Mouse (Mus musculus) cortical plate, adult 2 months (tissue): ENCODE data around the gene Cdh4. TPM values are rescaled to one million over a fixed set of nuclear protein-coding genes. Genes with fewer than 3 reads are reported as not detected.

Experiments
- H3K27ac ChIP-seq: fragments of 200-500 bp; 2 replicates; pipeline ENCODE4 v1.5.1; 2012; ENCODE audit warnings: low read length, control low read depth, inconsistent platforms; ENCODE audit not compliant: insufficient read depth
- H3K4me1 ChIP-seq: fragments of 200-500 bp; 2 replicates; pipeline ENCODE4 v1.6.1; 2011; ENCODE audit warnings: low read length; ENCODE audit not compliant: control insufficient read depth, insufficient read depth
- H3K4me3 ChIP-seq: fragments of 200-500 bp; 2 replicates; pipeline ENCODE4 v1.5.1; 2011; ENCODE audit warnings: mild to moderate bottlenecking, low read length, control low read depth; ENCODE audit not compliant: insufficient read depth
- CTCF ChIP-seq: fragments of 200-500 bp; IDR thresholded peaks from 2 replicates; pipeline ENCODE4 v1.5.1; 2011; ENCODE audit warnings: mild to moderate bottlenecking, control low read depth, low read length; ENCODE audit not compliant: insufficient read depth; ENCODE audit errors: extremely low read depth
- POLR2A ChIP-seq: fragments of 200-500 bp; IDR thresholded peaks from 2 replicates; pipeline ENCODE4 v1.6.1; 2011; ENCODE audit warnings: mild to moderate bottlenecking, low read length, control low read depth; ENCODE audit not compliant: insufficient read depth; ENCODE audit errors: extremely low read depth
- polyA plus RNA-seq: library from polyadenylated mRNA; depleted of rRNA; stranded (reverse); fragments of >200 nt; gene quantifications from 2 replicates; pipeline ENCODE4 v1.2.3, GENCODE M21; 2012

The Cdh4 gene
- polyA plus RNA-seq, 1 experiment, result 5.2 TPM

DNA sequence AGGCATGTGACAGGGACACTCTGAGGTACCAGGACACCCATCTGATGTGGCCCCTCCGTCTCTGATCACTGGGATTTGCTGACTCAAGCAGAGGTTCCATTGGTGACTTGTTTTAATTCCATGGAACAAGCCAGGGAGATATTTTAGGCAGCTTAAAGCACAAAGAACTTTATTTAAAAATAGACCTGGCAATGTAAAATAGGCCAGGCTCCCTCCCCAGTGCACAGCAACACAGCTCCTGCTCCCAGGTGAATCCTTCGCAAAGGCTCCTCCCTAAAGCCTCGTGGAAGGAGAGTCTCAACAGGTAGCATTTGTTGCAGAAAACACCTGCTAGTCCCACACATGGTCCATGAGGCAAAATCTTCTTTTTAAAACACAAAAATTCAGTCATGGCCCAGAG is 307.2 kb downstream of the Cdh4 start:
- Histone ChIP-seq H3K27ac (no peak overlapping the region), H3K4me3 (no peak overlapping the region), H3K4me1 (peaks cover 12% of the 10 kb centered on the region)
- TF ChIP-seq CTCF (no peak), POLR2A (no peak)

DNA sequence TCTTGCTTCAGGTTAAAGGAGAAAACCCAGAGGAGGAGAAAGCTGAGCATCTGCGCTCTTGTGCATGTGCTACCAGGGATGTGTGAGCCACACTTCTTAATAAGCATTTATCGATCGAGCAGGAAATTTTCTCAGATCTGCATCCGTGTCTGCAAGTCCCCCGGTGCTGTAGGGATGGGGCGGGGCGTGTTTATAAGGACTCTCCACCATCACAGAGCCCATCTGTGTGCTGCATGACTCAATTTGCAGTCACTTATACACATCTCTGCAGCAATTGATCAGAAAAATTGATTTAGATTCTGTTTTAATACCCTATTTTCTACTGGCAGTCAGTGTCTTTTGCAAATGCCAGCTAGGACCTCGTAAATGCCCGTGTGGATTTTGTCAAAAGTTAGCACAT is 311.6 kb downstream of the Cdh4 start:
- Histone ChIP-seq H3K4me3 (no peak overlapping the region), H3K27ac (no peak overlapping the region), H3K4me1 (peaks cover 14% of the 10 kb centered on the region)
- no peak for TF ChIP-seq CTCF
- TF ChIP-seq POLR2A, result no peak

DNA sequence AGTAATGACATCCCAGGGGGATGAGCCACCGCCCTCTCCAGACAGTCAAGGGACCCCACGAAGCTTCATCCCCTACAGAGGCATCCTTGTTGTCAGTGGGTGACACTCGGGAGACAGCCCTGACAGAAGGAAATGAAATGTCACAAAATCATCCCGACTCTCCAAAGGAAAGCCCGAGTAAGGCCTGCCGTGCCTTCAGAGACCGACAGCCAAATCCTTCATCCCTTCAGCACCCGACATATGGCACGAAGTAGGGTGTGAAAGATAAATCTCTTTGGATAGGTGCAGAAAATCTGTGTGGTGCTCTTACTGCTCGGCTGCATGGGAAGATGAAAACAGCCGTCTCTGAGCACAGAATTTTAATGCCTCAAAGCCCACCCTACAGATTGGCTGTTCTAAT is 312.5 kb downstream of the Cdh4 start:
- TF ChIP-seq CTCF (no peak), POLR2A (no peak)
- Histone ChIP-seq H3K4me3 (no peak overlapping the region), H3K27ac (no peak overlapping the region), H3K4me1 (peaks cover 8% of the 10 kb centered on the region)

DNA sequence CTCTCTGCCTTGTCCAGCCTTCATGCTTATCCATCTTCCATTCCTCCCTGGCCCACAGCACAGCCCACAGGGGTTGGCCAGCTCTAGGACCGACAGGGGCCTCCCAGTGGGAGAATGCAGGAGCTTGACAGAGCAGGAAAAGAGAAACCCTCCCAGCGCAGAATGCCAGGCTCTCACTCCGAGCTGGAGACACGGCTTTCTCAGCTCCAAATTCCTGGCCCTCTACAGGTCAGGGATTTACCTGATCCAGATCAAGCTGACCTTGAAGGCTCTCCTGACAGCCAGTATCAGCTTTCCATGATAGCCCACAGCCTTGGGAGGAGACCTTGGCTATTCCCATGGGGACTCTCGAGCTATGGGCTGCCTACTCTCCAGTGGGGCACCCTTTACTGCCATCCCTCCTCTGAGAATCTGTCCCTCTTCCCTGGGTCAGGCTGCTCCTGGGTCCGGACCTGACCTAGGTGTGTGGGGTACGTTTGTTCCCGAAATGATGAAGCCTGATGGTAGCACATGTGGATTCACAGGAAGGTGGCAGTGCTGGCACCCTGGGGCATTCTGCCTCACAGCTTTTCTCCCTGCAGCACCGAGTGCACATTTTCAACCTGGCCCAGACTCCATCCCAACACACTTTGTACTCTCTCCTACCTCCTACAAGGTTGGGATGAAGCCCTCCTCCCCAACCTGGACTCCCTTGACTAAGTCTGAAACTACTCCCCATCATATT is 319.6 kb downstream of the Cdh4 start:
- TF ChIP-seq CTCF (no peak), POLR2A (no peak)
- H3K4me1 ChIP-seq, result no peaks in the 10 kb centered on the region
- H3K27ac ChIP-seq, result no peak overlapping the region

DNA sequence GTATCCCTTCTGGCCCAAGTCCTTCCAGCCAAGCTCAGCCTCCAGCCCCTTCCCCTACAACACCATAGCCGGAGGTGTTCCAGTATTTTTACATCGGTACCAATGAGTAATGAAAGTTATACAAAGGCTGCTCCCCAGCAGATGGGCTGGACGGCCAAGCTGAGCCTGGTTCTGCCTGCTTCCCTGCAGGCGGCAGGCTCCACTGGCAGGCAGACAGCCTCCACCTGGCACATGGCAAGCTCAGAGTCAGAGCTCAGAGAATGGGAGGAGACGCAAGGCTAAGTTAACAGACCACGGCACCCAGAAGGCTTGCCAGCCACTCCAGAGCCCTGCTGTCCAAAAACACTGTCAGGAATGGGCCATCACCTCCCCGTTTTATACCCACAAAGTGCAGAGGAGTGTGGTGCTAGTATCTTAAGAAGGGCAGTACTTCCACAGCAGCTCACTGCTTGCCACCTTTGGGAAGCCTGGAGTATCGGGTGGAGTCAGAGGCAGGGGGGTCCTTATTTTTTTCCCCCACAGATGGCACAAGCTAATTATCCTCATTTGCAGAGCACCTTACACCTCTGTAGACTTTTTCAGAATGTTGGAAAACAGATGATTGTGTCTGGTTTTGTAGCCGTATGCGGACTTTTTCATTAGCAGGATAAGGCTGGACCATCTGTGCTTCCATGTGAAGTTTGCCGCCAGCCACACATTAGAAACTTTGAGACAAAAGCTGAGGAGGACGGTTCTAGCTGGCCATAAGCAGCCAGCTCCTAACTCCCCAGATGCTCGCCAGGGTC is 320.5 kb downstream of the Cdh4 start:
- no peak overlapping the region for H3K4me3 ChIP-seq
- H3K4me1 ChIP-seq, result no peaks in the 10 kb centered on the region
- TF ChIP-seq POLR2A (no peak), CTCF (0 out of 2 replicates have a peak, but pooled peaks have one; percentile 9)
- no peak overlapping the region for H3K27ac ChIP-seq

More for the DNA sequence above, 319.6 kb downstream of the Cdh4 start:
- no peak overlapping the region for H3K4me3 ChIP-seq

DNA sequence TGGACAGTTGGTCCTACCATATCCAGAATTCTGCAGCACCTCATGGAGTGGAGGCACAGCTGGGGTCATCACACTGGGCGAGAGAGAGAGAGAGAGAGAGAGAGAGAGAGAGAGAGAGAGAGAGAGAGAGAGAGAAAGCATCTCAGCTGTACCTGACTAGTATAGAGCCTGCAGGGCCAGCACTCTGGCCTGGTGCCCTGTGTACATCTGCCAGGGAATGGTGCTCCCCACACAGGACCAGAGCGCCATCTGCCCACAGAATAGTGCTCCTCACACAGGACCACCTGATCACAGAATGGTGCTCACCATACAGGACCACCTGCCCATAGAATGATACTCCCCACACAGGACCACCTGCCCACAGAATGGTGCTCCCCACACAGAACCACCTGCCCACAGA is 322.2 kb downstream of the Cdh4 start:
- no peak overlapping the region for H3K4me3 ChIP-seq
- TF ChIP-seq CTCF, result no peak
- TF ChIP-seq POLR2A, result no peak
- H3K4me1 ChIP-seq, result no peaks in the 10 kb centered on the region
- no peak overlapping the region for H3K27ac ChIP-seq

DNA sequence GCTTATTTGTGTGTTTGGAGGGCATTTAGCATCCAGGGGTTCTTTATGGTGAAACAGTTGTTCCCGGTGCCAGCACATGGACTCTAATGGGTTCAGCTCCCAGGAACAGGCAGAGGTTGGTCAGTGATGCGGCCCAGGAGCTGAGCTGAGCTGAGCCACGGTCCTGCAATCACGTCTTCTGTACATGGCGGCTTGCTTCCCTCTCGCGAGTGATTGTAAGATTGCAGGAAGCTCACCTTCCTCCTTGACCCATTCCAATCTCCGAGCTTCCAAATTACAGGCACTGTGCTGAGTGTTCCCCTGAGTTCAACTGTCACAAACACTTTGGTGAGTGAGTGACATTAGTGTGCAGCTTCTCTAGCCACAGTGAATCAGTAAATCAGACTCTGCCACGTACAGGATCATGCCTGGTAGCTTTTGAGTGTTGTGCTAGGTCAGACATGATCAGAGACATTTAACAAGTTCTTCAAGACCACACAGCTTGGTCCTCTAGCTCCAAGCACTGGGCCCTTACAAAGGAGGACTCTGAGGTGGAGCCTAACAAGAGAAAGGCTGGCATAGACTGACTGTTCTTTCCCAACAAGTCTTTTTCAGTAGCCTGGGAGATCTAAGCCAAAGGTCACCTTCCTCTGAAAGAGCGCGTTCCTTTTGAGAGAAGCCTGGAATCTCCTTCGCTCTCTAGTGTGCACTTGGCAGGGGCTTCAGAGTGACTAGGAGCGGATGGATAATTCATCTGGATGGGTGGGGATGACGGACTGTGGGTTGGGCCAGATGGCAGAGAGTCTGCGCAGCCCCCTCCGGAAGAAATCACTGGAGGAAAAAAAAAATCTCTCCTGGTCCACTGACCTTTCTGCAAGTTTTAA is 324.7 kb downstream of the Cdh4 start:
- Histone ChIP-seq H3K27ac (no peak overlapping the region), H3K4me1 (no peaks in the 10 kb centered on the region), H3K4me3 (no peak overlapping the region)
- no peak for TF ChIP-seq POLR2A
- no peak for TF ChIP-seq CTCF

DNA sequence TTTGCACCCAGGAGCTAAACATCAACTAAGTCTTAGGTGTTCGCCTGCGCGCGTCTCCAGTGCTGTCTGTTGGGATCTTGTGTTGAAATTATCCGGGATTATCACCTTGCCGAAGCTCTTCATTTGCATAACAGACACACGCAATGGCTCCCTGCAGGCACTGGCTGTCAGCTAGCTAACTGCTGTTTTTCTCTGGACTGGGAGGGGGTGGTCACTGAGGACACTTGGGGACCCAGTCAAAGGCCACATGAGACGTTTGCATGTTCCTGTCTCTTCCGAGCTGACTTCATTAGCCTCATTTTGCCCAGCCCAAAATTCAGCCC is 325.3 kb downstream of the Cdh4 start:
- no peak for TF ChIP-seq POLR2A
- no peak for TF ChIP-seq CTCF
- Histone ChIP-seq H3K4me1 (no peaks in the 10 kb centered on the region), H3K27ac (no peak overlapping the region), H3K4me3 (no peak overlapping the region)

DNA sequence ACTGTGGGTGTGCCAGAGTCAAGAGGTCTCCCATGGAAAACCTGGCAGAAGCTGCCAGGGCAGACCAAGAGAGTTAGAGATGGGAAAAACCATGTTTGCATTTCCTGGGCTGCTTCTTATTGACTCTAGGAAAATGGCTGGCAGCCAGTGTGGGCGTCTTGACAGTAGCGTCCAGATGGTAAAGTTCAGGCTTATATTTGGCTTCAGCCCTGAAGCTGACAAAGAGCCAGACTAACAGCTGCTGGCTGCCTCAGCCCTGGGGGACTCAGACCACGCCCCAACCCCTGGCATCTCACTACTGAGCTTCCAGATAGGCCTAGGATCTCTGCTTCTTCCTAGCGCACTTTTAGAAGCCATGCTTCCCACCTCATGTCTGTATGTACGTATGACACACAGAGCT is 326.9 kb downstream of the Cdh4 start:
- H3K4me3 ChIP-seq, result no peak overlapping the region
- no peak for TF ChIP-seq CTCF
- no peak for TF ChIP-seq POLR2A
- H3K4me1 ChIP-seq, result no peaks in the 10 kb centered on the region
- no peak overlapping the region for H3K27ac ChIP-seq

DNA sequence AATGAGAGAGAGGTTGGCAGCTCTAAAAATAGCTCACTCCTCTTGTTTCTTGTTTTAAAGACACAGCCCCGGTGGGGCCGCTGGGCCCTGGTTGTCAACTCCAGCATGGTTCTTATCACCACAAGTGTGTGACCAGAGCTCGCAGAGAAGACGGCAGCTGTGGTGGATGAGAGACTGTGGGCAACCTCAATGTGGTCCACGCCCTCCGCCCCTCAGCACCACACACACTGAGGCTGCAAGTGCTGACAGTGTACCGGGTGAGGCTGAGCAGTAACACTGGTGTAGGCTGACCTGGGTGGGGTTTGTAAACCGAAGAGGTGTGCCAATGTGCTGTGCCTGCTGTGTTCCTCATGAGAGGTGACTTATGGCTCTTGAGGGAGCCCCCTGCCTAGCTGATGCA is 327.7 kb downstream of the Cdh4 start:
- Histone ChIP-seq H3K27ac (no peak overlapping the region), H3K4me1 (no peaks in the 10 kb centered on the region), H3K4me3 (no peak overlapping the region)
- TF ChIP-seq CTCF (no peak), POLR2A (no peak)
